Mouse (Mus musculus) spleen, adult 2 months (tissue): Measurements from ENCODE around the gene Sult2b1.

Experiments
- CTCF ChIP-seq: fragments of 200-500 bp; IDR thresholded peaks from 2 replicates; pipeline ENCODE4 v1.5.1; 2011; ENCODE audit warnings: mild to moderate bottlenecking, inconsistent platforms; ENCODE audit not compliant: insufficient read depth, insufficient read length, insufficient replicate concordance; ENCODE audit errors: extremely low read depth
- POLR2A ChIP-seq: fragments of 200-500 bp; IDR thresholded peaks from 2 replicates; pipeline ENCODE4 v1.6.1; 2011; ENCODE audit warnings: low read depth, low read length, inconsistent platforms

DNA sequence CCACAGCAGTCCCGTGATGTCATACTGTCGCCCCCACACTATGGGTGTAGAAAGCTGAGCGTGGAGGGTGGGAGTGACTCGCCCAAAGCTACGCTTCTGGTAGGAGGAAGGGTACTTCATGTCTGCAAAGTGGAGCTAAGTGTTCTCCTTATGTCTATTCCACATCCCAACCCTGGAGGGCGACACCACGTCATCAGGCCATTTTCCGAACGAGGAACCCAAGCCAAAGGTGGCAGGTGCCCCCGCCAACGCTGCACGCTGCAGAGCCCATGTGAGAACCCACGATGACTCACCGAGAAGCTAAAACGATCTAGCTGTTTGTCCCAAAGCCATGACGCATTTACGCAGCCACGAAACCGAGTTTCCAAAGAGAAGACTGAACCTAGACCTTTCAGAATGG, 42.1 kb downstream of the Sult2b1 start:
- TF ChIP-seq POLR2A (no peak), CTCF (no peak)
